Mouse (Mus musculus): Measurements from ENCODE around the gene Olfr513. TPM values are rescaled to one million over a fixed set of nuclear protein-coding genes. Genes with fewer than 3 reads are reported as not detected.
A peak's percentile ranks its signal among the peaks of the same experiment; 100 is the strongest.

The Olfr513 gene
- polyA plus RNA-seq (2014; fragmentation: Nextera tagmentation; extraction: Ambion mirVana): not detected in 2 replicates

- H3K4me3 ChIP-seq (ENCODE audit: low read depth, low read length): no peak within 1 kb of the TSS
Measured at GRCm38 (mm10) chr7:108750673-108751072, at the start of gene Olfr513. TSS of gene Olfr513 (plus strand) at chr7:108750973.

GRCm38 (mm10) chr7:108713020-108713419 lies 37.8 kb upstream of the Olfr513 start, which contains the start of gene Olfr512:
TSS of gene Olfr512 (plus strand) at chr7:108713320.
- H3K27me3 ChIP-seq (ENCODE audit: control insufficient read depth, insufficient read depth, low read length): no peaks in the 10 kb centered on the region
- no peak within 1 kb of the TSS for H3K9ac ChIP-seq (ENCODE audit: low read length)
- H3K4me1 ChIP-seq (ENCODE audit: control insufficient read depth, insufficient read depth, low read length): no peaks in the 10 kb centered on the region
- DNase-seq (ENCODE audit: low spot score): no peak
- H3K4me3 ChIP-seq (ENCODE audit: low read depth, low read length): no peak within 1 kb of the TSS
- no peaks in the 10 kb centered on the region for H3K9me3 ChIP-seq (ENCODE audit: control insufficient read depth, low read length)
- H3K27ac ChIP-seq (ENCODE audit: low read depth, low read length): no peak within 1 kb of the TSS
- no peaks in the 10 kb centered on the region for H3K36me3 ChIP-seq (ENCODE audit: control insufficient read depth, insufficient read depth, low read length)
- H3K4me2 ChIP-seq (ENCODE audit: low read depth): no peak within 1 kb of the TSS
- no peak for ATAC-seq (ENCODE audit: insufficient read depth, low FRiP score, low TSS enrichment)

More at GRCm38 (mm10) chr7:108750673-108751072, at the start of gene Olfr513:
- Histone ChIP-seq H3K27me3 (ENCODE audit: control insufficient read depth, insufficient read depth, low read length) (no peaks in the 10 kb centered on the region), H3K4me2 (ENCODE audit: low read depth) (no peak within 1 kb of the TSS), H3K36me3 (ENCODE audit: control insufficient read depth, insufficient read depth, low read length) (no peaks in the 10 kb centered on the region), H3K4me1 (ENCODE audit: control insufficient read depth, insufficient read depth, low read length) (no peaks in the 10 kb centered on the region), H3K27ac (ENCODE audit: low read depth, low read length) (no peak within 1 kb of the TSS), H3K9ac (ENCODE audit: low read length) (no peak within 1 kb of the TSS), H3K9me3 (ENCODE audit: control insufficient read depth, low read length) (no peaks in the 10 kb centered on the region)
- WGBS: 73% methylated on average over 1 of the region's 1 CpGs
- no peak for DNase-seq (ENCODE audit: low spot score)
- no peak for ATAC-seq (ENCODE audit: insufficient read depth, low FRiP score, low TSS enrichment)

DNA sequence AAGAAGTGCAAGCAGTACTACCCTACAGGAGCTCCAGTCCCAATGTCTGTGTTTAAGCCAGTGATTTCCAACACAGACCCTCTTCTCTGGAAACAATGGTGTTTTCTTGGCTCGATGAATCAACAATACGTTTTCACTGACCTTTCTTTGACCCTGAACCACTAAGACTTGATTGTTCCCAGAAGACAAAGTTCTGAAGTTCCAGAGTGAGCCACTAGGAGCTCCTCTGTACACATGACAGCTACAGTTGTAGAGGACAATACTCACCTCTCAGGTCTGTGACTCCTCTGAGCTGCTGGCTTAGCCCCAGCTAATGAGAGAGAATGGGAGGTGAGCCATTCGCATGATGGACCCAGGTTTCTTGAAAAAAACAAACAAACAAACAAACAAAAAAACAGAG lies 9.6 kb downstream of the Olfr513 start:
- Histone ChIP-seq H3K27me3 (ENCODE audit: control insufficient read depth, insufficient read depth, low read length) (no peaks in the 10 kb centered on the region), H3K4me1 (ENCODE audit: control insufficient read depth, insufficient read depth, low read length) (no peaks in the 10 kb centered on the region), H3K36me3 (ENCODE audit: control insufficient read depth, insufficient read depth, low read length) (no peaks in the 10 kb centered on the region), H3K9me3 (ENCODE audit: control insufficient read depth, low read length) (no peaks in the 10 kb centered on the region), H3K27ac (ENCODE audit: low read depth, low read length) (no peak overlapping the region), H3K9ac (ENCODE audit: low read length) (no peak overlapping the region), H3K4me3 (ENCODE audit: low read depth, low read length) (no peak overlapping the region), H3K4me2 (ENCODE audit: low read depth) (no peak overlapping the region)
- DNase-seq (ENCODE audit: low spot score): no peak
- ATAC-seq (ENCODE audit: insufficient read depth, low FRiP score, low TSS enrichment): 0 out of 2 replicates have a peak, but pooled peaks have one; percentile 55
- 27% methylated on average over 3 of the region's 3 CpGs for WGBS

GRCm38 (mm10) chr7:108797205-108797933 lies 46.6 kb downstream of the Olfr513 start:
- H3K27ac ChIP-seq (ENCODE audit: low read depth, low read length): no peak overlapping the region
- no peaks in the 10 kb centered on the region for H3K27me3 ChIP-seq (ENCODE audit: control insufficient read depth, insufficient read depth, low read length)
- ATAC-seq (ENCODE audit: insufficient read depth, low FRiP score, low TSS enrichment) (no peak), DNase-seq (ENCODE audit: low spot score) (no peak)
- H3K9me3 ChIP-seq (ENCODE audit: control insufficient read depth, low read length): no peaks in the 10 kb centered on the region
- no peak overlapping the region for H3K4me3 ChIP-seq (ENCODE audit: low read depth, low read length)
- no peak overlapping the region for H3K9ac ChIP-seq (ENCODE audit: low read length)
- H3K4me2 ChIP-seq (ENCODE audit: low read depth): no peak overlapping the region
- no peaks in the 10 kb centered on the region for H3K4me1 ChIP-seq (ENCODE audit: control insufficient read depth, insufficient read depth, low read length)
- no peaks in the 10 kb centered on the region for H3K36me3 ChIP-seq (ENCODE audit: control insufficient read depth, insufficient read depth, low read length)
- 44% methylated on average over 1 of the region's 1 CpGs for WGBS

Other genes starting within 250 kb of the Olfr513 start
- gene Olfr502, start 225.9 kb upstream of the Olfr513 start, polyA plus RNA-seq (2014; fragmentation: Nextera tagmentation; extraction: Ambion mirVana): not detected in 2 replicates
- not detected in 2 replicates for gene Olfr503, start 206.4 kb upstream of the Olfr513 start, polyA plus RNA-seq (2014; fragmentation: Nextera tagmentation; extraction: Ambion mirVana)
- gene Olfr504, start 185.2 kb upstream of the Olfr513 start, polyA plus RNA-seq (2014; fragmentation: Nextera tagmentation; extraction: Ambion mirVana): not detected in 2 replicates
- not detected in 2 replicates for gene Olfr506, start 140.2 kb upstream of the Olfr513 start, polyA plus RNA-seq (2014; fragmentation: Nextera tagmentation; extraction: Ambion mirVana)
- not detected in 2 replicates for gene Olfr507, start 129.2 kb upstream of the Olfr513 start, polyA plus RNA-seq (2014; fragmentation: Nextera tagmentation; extraction: Ambion mirVana)
- gene Olfr508, start 121.0 kb upstream of the Olfr513 start, polyA plus RNA-seq (2014; fragmentation: Nextera tagmentation; extraction: Ambion mirVana): not detected in 2 replicates
- not detected in 2 replicates for gene Olfr509, start 99.1 kb upstream of the Olfr513 start, polyA plus RNA-seq (2014; fragmentation: Nextera tagmentation; extraction: Ambion mirVana)
- not detected in 2 replicates for gene Olfr510, start 84.6 kb upstream of the Olfr513 start, polyA plus RNA-seq (2014; fragmentation: Nextera tagmentation; extraction: Ambion mirVana)
- gene Olfr512, start 37.7 kb upstream of the Olfr513 start, polyA plus RNA-seq (2014; fragmentation: Nextera tagmentation; extraction: Ambion mirVana): not detected in 2 replicates
- gene Olfr514, start 75.0 kb downstream of the Olfr513 start, polyA plus RNA-seq (2014; fragmentation: Nextera tagmentation; extraction: Ambion mirVana): not detected in 2 replicates
- not detected in 2 replicates for gene Olfr516, start 99.6 kb downstream of the Olfr513 start, polyA plus RNA-seq (2014; fragmentation: Nextera tagmentation; extraction: Ambion mirVana)
- gene Olfr517, start 121.4 kb downstream of the Olfr513 start, polyA plus RNA-seq (2014; fragmentation: Nextera tagmentation; extraction: Ambion mirVana): not detected in 2 replicates
- gene Olfr518, start 134.0 kb downstream of the Olfr513 start, polyA plus RNA-seq (2014; fragmentation: Nextera tagmentation; extraction: Ambion mirVana): not detected in 2 replicates
- not detected in 2 replicates for gene Olfr519, start 143.4 kb downstream of the Olfr513 start, polyA plus RNA-seq (2014; fragmentation: Nextera tagmentation; extraction: Ambion mirVana)
- not detected in 2 replicates for gene Nlrp10, start 179.2 kb downstream of the Olfr513 start, polyA plus RNA-seq (2014; fragmentation: Nextera tagmentation; extraction: Ambion mirVana)
- gene Eif3f, start 183.4 kb downstream of the Olfr513 start, polyA plus RNA-seq (2014; fragmentation: Nextera tagmentation; extraction: Ambion mirVana): 92.6 and 95.4 TPM in 2 replicates
- gene Tub, start 199.4 kb downstream of the Olfr513 start, polyA plus RNA-seq (2014; fragmentation: Nextera tagmentation; extraction: Ambion mirVana): 16.9 and 20.0 TPM in 2 replicates

Measured in neural tube, embryonic 11.5 days (tissue).